Mouse (Mus musculus) erythroblast, embryonic 14.5 days (primary cell): ENCODE results near the gene Arhgef28. TPM values are rescaled to one million over a fixed set of nuclear protein-coding genes. Genes with fewer than 3 reads are reported as not detected.

Experiments used
- H3K27me3 ChIP-seq: 2 replicates; pipeline ENCODE4 v1.6.1; 2012; ENCODE audit warnings: inconsistent platforms; ENCODE audit not compliant: control insufficient read depth
- H3K36me3 ChIP-seq: 2 replicates; pipeline ENCODE4 v1.6.1; 2012; ENCODE audit warnings: mild to moderate bottlenecking, inconsistent platforms; ENCODE audit not compliant: control insufficient read depth
- H3K4me1 ChIP-seq: 2 replicates; pipeline ENCODE4 v1.6.1; 2012; ENCODE audit warnings: inconsistent platforms; ENCODE audit not compliant: control insufficient read depth
- H3K4me3 ChIP-seq: replicated peaks from 2 replicates; pipeline ENCODE3; 2012; ENCODE audit warnings: moderate library complexity, mild to moderate bottlenecking, inconsistent platforms
- H3K9me3 ChIP-seq: 2 replicates; pipeline ENCODE4 v1.6.1; 2012; ENCODE audit warnings: low read length, inconsistent platforms, mixed read lengths; ENCODE audit not compliant: control insufficient read depth
- GATA1 ChIP-seq: IDR thresholded peaks from 2 replicates; pipeline ENCODE4 v1.6.1; 2012; ENCODE audit warnings: low read length, inconsistent platforms, mixed read lengths
- TAL1 ChIP-seq: IDR thresholded peaks from 3 replicates; pipeline ENCODE4 v1.6.1; 2012; ENCODE audit warnings: low read length, inconsistent platforms, mixed read lengths
- polyA plus RNA-seq: library from polyadenylated mRNA; stranded (reverse); fragments of >175 nt; gene quantifications from 2 replicates; pipeline ENCODE4 v1.2.3, GENCODE M21; 2012

Gene Arhgef28
- polyA plus RNA-seq, 1 experiment: 0.07 TPM

- no peaks in the 10 kb centered on the region for H3K36me3 ChIP-seq
- H3K4me3 ChIP-seq: no peak overlapping the region
- TF ChIP-seq TAL1 (no peak), GATA1 (no peak)
These were observed 251.2 kb downstream of the Arhgef28 start for GRCm38 (mm10) chr13:97954956-97955496.

GRCm38 (mm10) chr13:97954051-97954450, 252.2 kb downstream of the Arhgef28 start:
- TF ChIP-seq GATA1 (no peak), TAL1 (no peak)
- Histone ChIP-seq H3K36me3 (no peaks in the 10 kb centered on the region), H3K27me3 (no peaks in the 10 kb centered on the region)

More at GRCm38 (mm10) chr13:97954956-97955496, 251.2 kb downstream of the Arhgef28 start:
- Histone ChIP-seq H3K9me3 (no peaks in the 10 kb centered on the region), H3K27me3 (no peaks in the 10 kb centered on the region), H3K4me1 (no peaks in the 10 kb centered on the region)

GRCm38 (mm10) chr13:97953526-97953925, 252.7 kb downstream of the Arhgef28 start:
- TF ChIP-seq GATA1 (no peak), TAL1 (no peak)

More at GRCm38 (mm10) chr13:97954051-97954450, 252.2 kb downstream of the Arhgef28 start:
- Histone ChIP-seq H3K4me1 (no peaks in the 10 kb centered on the region), H3K9me3 (no peaks in the 10 kb centered on the region), H3K4me3 (no peak overlapping the region)

DNA sequence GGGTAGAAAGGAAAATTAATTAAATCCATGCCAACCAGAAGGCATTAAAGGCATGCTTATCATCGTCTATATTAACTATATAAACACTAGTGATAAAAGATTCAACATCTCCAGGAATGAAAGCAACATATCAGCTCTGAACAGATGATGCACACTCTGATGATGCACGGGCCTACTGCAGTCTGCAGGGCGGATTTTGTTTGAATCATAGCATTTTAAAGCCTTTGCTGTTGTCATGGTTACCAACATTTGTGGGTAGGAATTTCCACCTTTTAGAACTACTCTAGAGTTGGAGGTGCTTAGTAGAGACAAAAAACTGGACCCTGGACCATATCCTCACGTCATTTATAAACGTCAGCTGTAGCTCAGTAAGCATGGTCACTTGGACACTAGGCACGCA, 257.4 kb downstream of the Arhgef28 start:
- no peaks in the 10 kb centered on the region for H3K4me1 ChIP-seq
- no peaks in the 10 kb centered on the region for H3K9me3 ChIP-seq
- no peak overlapping the region for H3K4me3 ChIP-seq
- H3K36me3 ChIP-seq: no peaks in the 10 kb centered on the region
- no peaks in the 10 kb centered on the region for H3K27me3 ChIP-seq
- TF ChIP-seq TAL1 (no peak), GATA1 (no peak)

More at GRCm38 (mm10) chr13:97953526-97953925, 252.7 kb downstream of the Arhgef28 start:
- H3K9me3 ChIP-seq: no peaks in the 10 kb centered on the region
- H3K4me1 ChIP-seq: no peaks in the 10 kb centered on the region
- H3K4me3 ChIP-seq: no peak overlapping the region
- H3K27me3 ChIP-seq: no peaks in the 10 kb centered on the region
- no peaks in the 10 kb centered on the region for H3K36me3 ChIP-seq

DNA sequence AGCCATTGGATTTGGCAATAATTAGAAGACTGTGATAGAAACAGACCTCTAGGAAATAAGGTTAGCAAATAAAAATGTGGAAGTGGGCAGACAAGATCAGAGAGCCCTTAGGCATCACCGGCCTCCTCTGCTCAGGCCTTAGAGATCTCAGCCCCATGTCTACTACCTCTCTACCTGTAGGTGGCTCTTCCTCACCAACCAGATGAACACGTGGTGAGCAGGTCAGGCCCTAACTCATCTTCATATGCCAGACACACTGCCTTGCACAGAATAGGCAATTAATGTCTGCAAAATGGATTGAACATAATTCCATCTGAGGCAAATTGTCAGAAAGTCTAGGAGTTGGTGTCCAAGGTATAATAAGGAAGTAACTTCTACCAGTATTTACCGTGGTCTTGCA, 258.6 kb downstream of the Arhgef28 start:
- no peaks in the 10 kb centered on the region for H3K36me3 ChIP-seq
- TF ChIP-seq TAL1: no peak
- TF ChIP-seq GATA1: no peak
- H3K4me1 ChIP-seq: no peaks in the 10 kb centered on the region
- no peaks in the 10 kb centered on the region for H3K27me3 ChIP-seq
- H3K4me3 ChIP-seq: no peak overlapping the region
- H3K9me3 ChIP-seq: no peaks in the 10 kb centered on the region

DNA sequence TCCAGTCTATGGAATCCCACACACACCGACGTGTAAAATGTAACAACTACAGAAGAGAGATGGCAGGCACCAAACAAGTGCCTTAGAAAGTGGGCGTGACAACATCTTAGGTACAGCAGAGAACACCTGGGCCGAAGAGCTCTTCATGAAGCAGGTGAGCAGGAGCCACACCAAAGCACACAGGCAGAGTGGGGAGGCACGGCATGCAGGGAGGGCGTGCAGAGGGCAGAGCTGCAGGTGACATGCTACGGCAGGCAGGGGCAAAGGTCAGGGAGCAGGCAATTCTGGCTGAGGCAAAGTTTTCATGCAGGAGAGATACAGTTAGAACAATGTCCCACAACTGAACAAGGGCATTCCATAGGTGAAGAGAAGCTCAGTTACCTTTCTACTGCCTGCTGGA, 259.8 kb downstream of the Arhgef28 start:
- Histone ChIP-seq H3K4me1 (no peaks in the 10 kb centered on the region), H3K36me3 (no peaks in the 10 kb centered on the region), H3K4me3 (no peak overlapping the region), H3K9me3 (no peaks in the 10 kb centered on the region), H3K27me3 (no peaks in the 10 kb centered on the region)
- TF ChIP-seq GATA1: no peak
- no peak for TF ChIP-seq TAL1

GRCm38 (mm10) chr13:97941909-97942680, 264.1 kb downstream of the Arhgef28 start:
- no peaks in the 10 kb centered on the region for H3K9me3 ChIP-seq
- no peaks in the 10 kb centered on the region for H3K36me3 ChIP-seq
- no peaks in the 10 kb centered on the region for H3K27me3 ChIP-seq
- TF ChIP-seq GATA1: no peak
- TF ChIP-seq TAL1: no peak
- H3K4me1 ChIP-seq: no peaks in the 10 kb centered on the region
- no peak overlapping the region for H3K4me3 ChIP-seq

DNA sequence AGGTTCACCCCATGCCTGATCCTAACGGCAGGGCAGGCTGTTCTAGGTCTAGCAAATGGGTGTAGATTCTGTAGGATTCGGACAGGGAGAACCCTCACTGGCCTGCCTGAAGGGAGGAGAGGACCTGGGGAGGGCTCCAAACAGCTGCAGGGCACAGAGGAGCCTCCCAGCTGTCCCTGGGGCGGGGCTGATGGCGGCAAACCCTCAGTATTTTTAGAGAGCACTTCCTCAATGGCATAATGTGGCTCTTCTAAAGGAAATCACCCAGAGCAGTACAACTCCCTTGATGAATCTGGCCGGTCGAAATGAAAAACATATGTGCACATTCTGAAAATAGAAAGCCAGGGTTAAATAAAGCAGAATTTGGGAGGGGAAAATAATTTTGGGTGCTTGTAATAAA, 265.1 kb downstream of the Arhgef28 start:
- Histone ChIP-seq H3K27me3 (no peaks in the 10 kb centered on the region), H3K4me1 (no peaks in the 10 kb centered on the region), H3K9me3 (no peaks in the 10 kb centered on the region), H3K36me3 (no peaks in the 10 kb centered on the region), H3K4me3 (no peak overlapping the region)
- no peak for TF ChIP-seq TAL1
- no peak for TF ChIP-seq GATA1

- H3K36me3 ChIP-seq: no peaks in the 10 kb centered on the region
- H3K4me3 ChIP-seq: no peak overlapping the region
- TF ChIP-seq TAL1: no peak
- TF ChIP-seq GATA1: no peak
- H3K4me1 ChIP-seq: no peaks in the 10 kb centered on the region
- no peaks in the 10 kb centered on the region for H3K9me3 ChIP-seq
- no peaks in the 10 kb centered on the region for H3K27me3 ChIP-seq
These were observed 266.6 kb downstream of the Arhgef28 start for GRCm38 (mm10) chr13:97939433-97940160.
